Mouse (Mus musculus) lung, embryonic 15.5 days (tissue): ENCODE results near the gene Swsap1. TPM values are rescaled to one million over a fixed set of nuclear protein-coding genes. Genes with fewer than 3 reads are reported as not detected.

Experiments
- ATAC-seq: fragments of 200-750 bp; cut with Nextera tagmentation; 2 replicates; pipeline ENCODE4 v1.8.0; 2017; ENCODE audit warnings: moderate number of reproducible peaks, borderline replicate concordance; ENCODE audit not compliant: low FRiP score, low TSS enrichment; ENCODE audit errors: extremely low read depth
- H3K27ac ChIP-seq: fragments of 300-500 bp; sonication (generic); 2 replicates; pipeline ENCODE4 v1.5.1; 2015; ENCODE audit warnings: moderate library complexity, mild to moderate bottlenecking, inconsistent platforms
- H3K27me3 ChIP-seq: fragments of 300-500 bp; sonication (generic); 2 replicates; pipeline ENCODE4 v1.6.1; 2015; ENCODE audit warnings: inconsistent platforms
- H3K36me3 ChIP-seq: fragments of 300-500 bp; sonication (generic); 2 replicates; pipeline ENCODE4 v1.6.1; 2015; ENCODE audit warnings: inconsistent platforms
- H3K4me1 ChIP-seq: fragments of 300-500 bp; sonication (generic); 2 replicates; pipeline ENCODE4 v1.6.1; 2015; ENCODE audit warnings: inconsistent platforms
- H3K4me2 ChIP-seq: fragments of 300-500 bp; sonication (generic); 2 replicates; pipeline ENCODE4 v1.6.1; 2015; ENCODE audit warnings: inconsistent platforms, mild to moderate bottlenecking, moderate library complexity
- H3K4me3 ChIP-seq: fragments of 300-500 bp; sonication (generic); 2 replicates; pipeline ENCODE4 v1.5.1; 2015; ENCODE audit warnings: mild to moderate bottlenecking, inconsistent platforms
- H3K9ac ChIP-seq: fragments of 300-500 bp; sonication (generic); 2 replicates; pipeline ENCODE4 v1.6.1; 2015; ENCODE audit warnings: inconsistent platforms
- H3K9me3 ChIP-seq: fragments of 300-500 bp; sonication (generic); 2 replicates; pipeline ENCODE4 v1.6.1; 2016; ENCODE audit warnings: inconsistent platforms
- WGBS: fragments of 180-500 bp; shearing (Covaris S2); methylation state at CpG from one replicate; pipeline ENCODE4 v1.1.7; 2015; 5-methylcytosine and 5-hydroxymethylcytosine counted together
- polyA plus RNA-seq: library from polyadenylated mRNA; unstranded; fragments of >200 nt; fragmentation: Nextera tagmentation; extraction: Ambion mirVana; gene quantifications from 2 replicates; pipeline ENCODE4 v1.2.1, GENCODE M21; 2015

Gene Swsap1
- polyA plus RNA-seq: 6.5 and 6.7 TPM in 2 replicates

DNA sequence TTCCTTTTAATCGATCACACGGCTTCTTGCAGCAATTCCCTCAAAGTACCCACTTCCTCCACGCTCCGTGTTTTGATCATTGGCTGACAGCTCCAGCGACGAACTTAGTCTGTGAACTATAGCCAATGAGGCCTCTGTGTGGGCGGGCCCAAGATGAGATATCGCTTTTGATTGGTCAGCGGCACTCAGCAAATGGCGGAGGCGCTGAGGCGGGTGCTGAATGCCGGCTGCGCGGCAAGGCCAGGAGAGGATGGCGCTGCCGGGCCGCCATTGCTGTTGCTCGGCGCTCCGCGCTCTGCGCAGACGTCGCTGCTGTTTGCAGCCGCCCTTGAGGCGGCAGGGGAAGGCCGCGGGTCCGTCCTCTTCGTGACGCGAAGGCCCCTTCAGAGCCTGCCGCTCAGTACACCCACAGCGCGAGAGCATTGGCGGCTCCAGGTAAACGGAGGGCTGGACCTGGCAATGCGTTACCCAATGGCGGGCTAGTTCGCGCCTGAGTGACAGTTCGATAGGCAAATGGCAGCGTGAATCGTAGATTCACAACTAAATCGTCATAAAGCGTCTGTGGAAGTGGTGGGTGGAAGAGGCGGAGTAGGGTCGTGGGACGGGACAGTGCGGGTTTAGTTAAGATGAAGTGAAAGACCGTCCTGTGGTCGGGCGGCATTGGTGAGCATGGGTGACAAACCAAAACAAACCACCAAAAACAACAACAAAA lies at the start of gene Swsap1:
Gene Swsap1 (plus strand): TSS at position 186 of the 712 bp plus-strand sequence.
- H3K27me3 ChIP-seq: peaks cover 9% of the 10 kb centered on the region
- peak within 1 kb of the TSS; percentile 76 for H3K4me2 ChIP-seq
- H3K4me1 ChIP-seq: peaks cover 17% of the 10 kb centered on the region
- H3K9ac ChIP-seq: peak within 1 kb of the TSS; percentile 78
- WGBS: 2% methylated on average over 53 of the region's 54 CpGs
- peak within 1 kb of the TSS; percentile 95 for H3K27ac ChIP-seq
- ATAC-seq: peak; percentile 98
- no peaks in the 10 kb centered on the region for H3K9me3 ChIP-seq
- H3K36me3 ChIP-seq: no peaks in the 10 kb centered on the region
- peak within 1 kb of the TSS; percentile 73 for H3K4me3 ChIP-seq

DNA sequence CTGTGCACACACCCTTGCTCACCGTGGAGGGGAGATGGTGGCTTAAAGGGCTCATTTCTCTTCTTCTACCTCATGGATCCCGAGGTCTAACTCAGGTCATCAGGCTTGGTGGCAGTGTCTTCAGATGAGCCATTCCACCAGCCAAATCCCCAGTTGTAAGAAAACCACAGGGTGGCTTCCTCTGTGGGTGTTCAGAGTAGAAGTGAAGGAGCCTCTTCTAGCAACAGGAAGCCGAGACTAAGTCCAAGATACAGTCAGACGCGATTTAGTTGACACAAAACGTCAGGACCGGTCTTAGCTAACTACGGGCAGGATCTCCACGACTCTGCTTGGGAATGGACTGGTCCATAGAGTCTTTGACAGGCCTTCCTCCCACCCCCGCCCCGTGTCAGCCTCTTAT lies 47.3 kb upstream of the Swsap1 start:
- Histone ChIP-seq H3K9ac (no peak overlapping the region), H3K9me3 (no peaks in the 10 kb centered on the region), H3K27me3 (no peaks in the 10 kb centered on the region; the same call in 1 of the 2 replicates), H3K4me3 (no peak overlapping the region), H3K27ac (no peak overlapping the region), H3K4me1 (no peaks in the 10 kb centered on the region), H3K36me3 (no peaks in the 10 kb centered on the region), H3K4me2 (no peak overlapping the region)
- no peak for ATAC-seq
- WGBS: 70% methylated on average over 11 of the region's 11 CpGs

DNA sequence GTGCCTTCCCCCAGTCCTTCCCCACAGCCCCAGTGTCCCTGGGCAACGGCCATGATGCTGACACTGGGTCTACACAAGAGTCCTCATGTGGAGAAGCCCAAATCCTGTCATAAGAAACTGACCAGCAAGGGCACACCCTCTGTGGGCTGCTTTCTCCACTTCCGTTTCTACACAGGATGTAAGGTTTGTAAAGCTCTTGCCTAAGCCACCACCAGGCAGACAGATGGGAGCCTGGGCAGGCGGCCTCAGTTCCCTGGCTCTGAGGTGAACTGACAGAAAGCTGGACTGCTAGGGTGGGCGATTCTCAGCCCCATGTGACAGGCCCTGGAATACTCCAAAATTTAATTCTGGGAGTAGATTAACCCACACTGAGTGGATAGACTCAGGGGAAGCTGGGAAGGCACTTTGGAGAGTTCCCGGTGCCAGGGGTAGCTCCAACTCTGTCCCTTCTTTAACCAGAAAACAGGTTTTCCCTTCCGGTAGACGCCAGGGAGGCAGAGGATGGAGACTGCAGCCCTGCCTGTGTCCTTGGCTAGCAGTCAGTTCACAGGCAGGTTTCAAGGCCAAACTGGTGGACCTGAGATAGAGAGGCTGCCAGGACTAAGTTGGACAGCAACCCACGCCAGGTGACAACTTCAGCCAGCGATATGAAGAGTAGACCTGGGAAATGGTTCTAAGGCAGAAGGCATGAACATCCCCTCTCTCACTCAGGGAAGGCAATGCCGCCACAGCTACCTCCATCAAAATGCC lies 45.9 kb upstream of the Swsap1 start:
- no peaks in the 10 kb centered on the region for H3K27me3 ChIP-seq
- 67% methylated on average over 10 of the region's 10 CpGs for WGBS
- H3K27ac ChIP-seq: no peak overlapping the region
- no peaks in the 10 kb centered on the region for H3K4me1 ChIP-seq
- no peaks in the 10 kb centered on the region for H3K9me3 ChIP-seq
- H3K9ac ChIP-seq: no peak overlapping the region
- H3K4me2 ChIP-seq: no peak overlapping the region
- H3K4me3 ChIP-seq: no peak overlapping the region
- ATAC-seq: no peak; the same call in 1 of the 2 replicates
- H3K36me3 ChIP-seq: no peaks in the 10 kb centered on the region

DNA sequence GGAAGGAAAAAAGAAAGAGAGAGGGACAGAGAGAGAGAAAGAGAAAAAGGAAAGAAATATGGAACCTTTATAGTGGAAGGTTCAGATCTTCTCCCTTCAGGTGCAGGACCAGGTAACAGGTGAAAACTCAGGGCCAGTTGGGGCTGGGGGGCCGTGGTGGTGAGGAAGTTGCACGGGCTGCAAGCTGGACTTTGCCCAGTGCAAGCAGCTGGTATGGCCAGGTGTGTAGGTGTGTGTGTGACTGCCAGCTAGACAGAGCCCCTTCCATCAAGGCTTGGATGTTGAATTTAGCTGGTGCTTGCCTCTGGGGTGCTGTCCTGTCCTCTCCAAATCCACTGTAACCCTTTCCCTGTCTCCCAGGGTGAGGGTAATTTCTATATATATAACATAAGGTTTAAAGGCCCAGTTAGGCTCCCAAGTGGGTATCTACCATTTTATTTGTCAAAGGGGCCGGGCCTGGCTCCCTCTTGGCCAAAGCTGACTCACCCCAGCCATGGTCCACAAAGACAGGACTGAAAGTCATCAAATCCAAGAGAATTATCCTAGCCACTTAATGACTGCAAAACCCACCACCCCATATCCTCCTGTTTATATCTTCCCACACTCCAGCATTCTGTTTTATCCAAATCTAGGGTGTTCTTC lies 38.6 kb upstream of the Swsap1 start:
- Histone ChIP-seq H3K9me3 (no peaks in the 10 kb centered on the region), H3K27me3 (peaks cover 4% of the 10 kb centered on the region), H3K4me3 (peak overlapping the region; percentile 62), H3K27ac (no peak overlapping the region), H3K36me3 (no peaks in the 10 kb centered on the region), H3K9ac (no peak overlapping the region), H3K4me2 (peak overlapping the region; percentile 98), H3K4me1 (peaks cover 18% of the 10 kb centered on the region)
- WGBS: 57% methylated on average over 3 of the region's 3 CpGs
- no peak for ATAC-seq

DNA sequence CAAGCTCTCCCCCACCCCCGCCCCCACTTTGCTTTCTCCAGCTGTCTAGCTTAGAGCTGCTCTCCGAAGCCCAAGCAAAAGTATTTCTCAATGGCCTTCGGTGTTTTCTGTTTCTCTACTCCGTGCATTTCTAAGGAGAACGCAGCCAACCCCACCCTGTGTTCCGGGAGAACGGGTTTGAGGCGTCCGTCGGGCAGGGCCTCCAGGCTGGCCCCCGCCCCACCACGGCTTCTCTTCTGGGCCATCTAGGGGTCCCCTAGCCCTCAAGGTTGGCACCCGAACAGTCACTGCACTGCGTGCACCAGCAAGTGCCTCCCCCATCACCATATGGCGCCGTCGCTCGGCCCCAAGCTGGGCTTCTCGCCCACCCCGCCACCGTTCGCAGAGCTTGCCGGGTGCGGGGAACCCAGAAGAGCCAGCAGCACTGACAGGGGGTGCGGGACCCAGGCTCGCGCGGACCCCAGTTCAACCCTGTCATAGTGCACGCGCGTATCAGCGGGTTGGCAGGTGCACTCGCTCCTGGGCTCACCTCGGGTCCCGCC lies 38.0 kb upstream of the Swsap1 start:
- H3K27me3 ChIP-seq: peaks cover 4% of the 10 kb centered on the region
- peak overlapping the region; percentile 3; the same call in 1 of the 2 replicates for H3K27ac ChIP-seq
- no peaks in the 10 kb centered on the region for H3K36me3 ChIP-seq
- no peak for ATAC-seq
- peak overlapping the region; percentile 60 for H3K9ac ChIP-seq
- under 1% methylated on average over 35 of the region's 35 CpGs for WGBS
- peak overlapping the region; percentile 98 for H3K4me2 ChIP-seq
- peak overlapping the region; percentile 62 for H3K4me3 ChIP-seq
- no peaks in the 10 kb centered on the region for H3K9me3 ChIP-seq
- H3K4me1 ChIP-seq: peaks cover 18% of the 10 kb centered on the region

DNA sequence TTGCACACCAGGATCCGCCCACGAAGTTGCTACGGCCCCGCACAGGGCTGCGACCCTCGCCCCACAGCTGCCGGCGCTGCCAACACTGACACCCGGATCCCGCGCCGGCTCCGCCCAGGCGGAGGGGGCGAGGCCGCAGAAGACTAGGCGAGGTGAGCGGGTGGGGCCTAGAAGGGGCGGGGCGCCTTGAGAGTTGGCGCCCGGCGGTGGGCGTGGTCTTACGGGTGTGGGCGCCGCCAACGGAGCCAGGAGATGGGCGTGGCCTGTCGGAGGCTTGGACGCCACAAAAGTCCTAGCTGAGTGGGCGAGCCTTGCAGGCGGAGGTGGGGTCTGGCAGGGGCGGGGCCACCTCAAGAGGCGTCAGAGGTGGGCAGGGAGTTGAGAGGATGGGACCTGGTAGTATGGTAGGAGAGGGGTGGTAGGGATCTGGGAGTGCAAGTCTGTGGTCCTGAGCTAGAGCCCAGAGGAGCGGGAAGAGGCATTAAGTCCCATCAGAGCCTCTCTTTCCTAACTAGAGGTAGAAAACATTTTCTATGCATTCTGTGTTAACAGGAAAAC lies 37.4 kb upstream of the Swsap1 start, which contains the start of gene Rab3d:
Gene Rab3d (minus strand): TSS at position 158 of the 558 bp plus-strand sequence.
- peaks cover 4% of the 10 kb centered on the region for H3K27me3 ChIP-seq
- H3K9ac ChIP-seq: peak within 1 kb of the TSS; percentile 60
- ATAC-seq: peak; percentile 92
- under 1% methylated on average over 36 of the region's 36 CpGs for WGBS
- H3K36me3 ChIP-seq: no peaks in the 10 kb centered on the region
- H3K4me1 ChIP-seq: peaks cover 18% of the 10 kb centered on the region
- peak within 1 kb of the TSS; percentile 62 for H3K4me3 ChIP-seq
- peak within 1 kb of the TSS; percentile 98 for H3K4me2 ChIP-seq
- peak within 1 kb of the TSS; percentile 37 for H3K27ac ChIP-seq
- no peaks in the 10 kb centered on the region for H3K9me3 ChIP-seq

DNA sequence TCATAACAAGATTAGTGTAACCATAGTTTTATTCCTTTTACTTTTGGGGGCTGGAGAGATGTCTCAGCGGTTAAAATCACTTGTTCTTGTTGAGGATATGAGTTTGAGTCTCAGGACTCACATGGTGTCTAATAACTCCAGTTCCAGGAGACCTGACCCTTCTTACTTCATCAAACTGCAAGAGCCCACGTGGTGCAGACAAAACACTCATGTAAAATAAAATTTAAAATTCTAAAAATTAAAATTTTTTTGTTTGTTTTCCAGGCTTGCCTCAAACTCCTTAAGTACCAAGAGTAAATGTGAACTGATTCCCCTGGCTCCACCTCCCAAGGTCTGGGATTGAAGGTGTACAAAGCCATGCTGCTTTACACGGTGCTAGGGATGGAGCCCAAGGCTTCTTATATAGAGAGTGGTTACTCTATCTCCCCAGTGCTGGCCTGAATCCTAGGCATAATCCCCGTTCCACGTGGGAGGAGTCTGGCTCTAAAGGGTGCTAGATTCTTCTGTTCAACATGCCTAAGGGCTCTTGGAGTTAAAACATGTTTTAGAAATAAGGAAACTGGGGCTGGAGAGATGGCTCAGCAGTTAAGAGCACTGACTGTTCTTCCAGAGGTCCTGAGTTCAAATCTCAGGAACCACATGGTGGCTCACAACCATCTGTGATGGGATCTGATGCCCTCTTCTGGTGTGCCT lies 36.7 kb upstream of the Swsap1 start:
- H3K4me2 ChIP-seq: peak overlapping the region; percentile 98
- H3K36me3 ChIP-seq: no peaks in the 10 kb centered on the region
- ATAC-seq: no peak
- no peak overlapping the region for H3K9ac ChIP-seq
- 16% methylated on average over 5 of the region's 5 CpGs for WGBS
- H3K9me3 ChIP-seq: no peaks in the 10 kb centered on the region
- peak overlapping the region; percentile 37 for H3K27ac ChIP-seq
- H3K4me3 ChIP-seq: peak overlapping the region; percentile 62
- H3K27me3 ChIP-seq: peaks cover 4% of the 10 kb centered on the region
- peaks cover 23% of the 10 kb centered on the region for H3K4me1 ChIP-seq

DNA sequence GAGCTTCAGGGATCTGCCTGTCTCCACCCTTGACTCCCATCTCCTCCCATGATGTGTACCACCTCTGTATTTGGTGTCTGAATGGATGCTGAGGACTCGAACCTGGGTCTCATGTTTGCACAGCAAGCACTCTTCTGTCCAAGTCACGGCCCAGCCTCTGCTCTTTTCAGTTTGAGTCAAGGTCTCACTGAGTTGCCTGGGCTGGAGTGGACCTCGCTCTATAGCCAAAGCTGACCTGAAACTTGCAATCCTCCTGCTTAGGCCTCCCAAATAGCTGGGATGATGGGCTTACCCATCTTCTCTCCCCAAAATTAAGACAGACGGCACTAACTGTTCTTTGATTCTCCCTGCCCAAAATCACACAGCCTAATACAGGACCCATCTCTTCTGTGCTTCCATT lies 32.5 kb upstream of the Swsap1 start:
- Histone ChIP-seq H3K9ac (no peak overlapping the region), H3K27me3 (no peaks in the 10 kb centered on the region), H3K9me3 (no peaks in the 10 kb centered on the region), H3K4me3 (no peak overlapping the region), H3K4me2 (no peak overlapping the region), H3K4me1 (peaks cover 33% of the 10 kb centered on the region), H3K36me3 (0 out of 2 replicates have a peak, but pooled peaks cover 4% of the 10 kb centered on the region), H3K27ac (no peak overlapping the region; the same call in 1 of the 2 replicates)
- no peak for ATAC-seq
- WGBS: 79% methylated on average over 4 of the region's 4 CpGs

DNA sequence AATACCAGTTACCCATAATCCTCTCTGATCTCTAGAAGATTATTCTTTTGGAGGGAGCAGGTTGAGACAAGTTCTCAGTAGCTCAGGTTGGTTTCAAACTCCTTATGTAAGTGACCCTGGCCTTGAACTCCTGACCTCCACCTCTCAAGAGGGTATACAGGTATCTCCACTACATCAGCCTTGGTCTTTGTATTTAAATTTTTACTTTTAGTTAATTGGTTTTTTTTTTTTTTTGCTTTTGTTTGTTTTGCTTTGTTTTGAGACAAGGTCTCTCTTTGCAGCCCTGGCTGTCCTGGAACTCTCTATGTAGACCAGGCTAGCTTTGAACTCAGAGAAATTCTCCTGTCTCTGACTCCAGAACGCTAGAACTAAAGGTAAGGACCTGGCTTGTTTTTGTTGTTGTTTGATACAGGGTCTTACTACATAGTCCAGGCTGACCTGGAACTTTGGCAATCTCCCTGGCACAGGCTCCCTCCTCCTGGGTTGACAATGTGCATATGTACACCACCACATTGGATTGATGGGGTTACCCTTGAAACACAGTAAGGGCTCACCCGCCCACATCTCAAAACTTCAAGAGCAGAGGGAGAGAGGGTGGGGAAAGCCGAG lies 32.0 kb upstream of the Swsap1 start:
- no peaks in the 10 kb centered on the region for H3K27me3 ChIP-seq
- H3K36me3 ChIP-seq: 0 out of 2 replicates have a peak, but pooled peaks cover 4% of the 10 kb centered on the region
- H3K9me3 ChIP-seq: no peaks in the 10 kb centered on the region
- no peak; the same call in 1 of the 2 replicates for ATAC-seq
- no peak overlapping the region for H3K9ac ChIP-seq
- H3K27ac ChIP-seq: peak overlapping the region; percentile 80
- H3K4me1 ChIP-seq: peaks cover 28% of the 10 kb centered on the region
- no peak overlapping the region for H3K4me2 ChIP-seq
- H3K4me3 ChIP-seq: no peak overlapping the region
- WGBS: 16% methylated on average over 3 of the region's 3 CpGs

DNA sequence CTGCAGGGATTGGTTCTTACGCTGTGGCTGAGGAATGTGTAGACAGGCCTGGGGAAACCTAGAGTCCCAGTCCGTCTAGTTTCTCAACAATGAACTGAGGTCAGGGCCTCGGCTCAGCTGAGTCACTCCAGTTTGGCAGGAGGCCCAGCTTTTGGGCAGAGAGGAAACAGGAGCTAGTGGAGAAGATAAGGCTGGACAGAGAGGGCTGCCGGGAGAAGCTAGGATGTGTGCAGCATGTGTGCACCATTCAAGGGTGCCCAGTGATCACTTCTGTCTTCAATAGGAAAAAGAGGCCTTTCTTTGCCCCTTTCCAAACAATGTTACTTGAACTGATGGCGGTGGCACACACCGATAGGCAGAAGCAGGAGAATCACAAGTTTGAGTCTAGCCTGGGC lies 31.5 kb upstream of the Swsap1 start:
- Histone ChIP-seq H3K4me2 (no peak overlapping the region), H3K9ac (no peak overlapping the region), H3K27ac (peak overlapping the region; percentile 80), H3K4me3 (no peak overlapping the region), H3K4me1 (peaks cover 23% of the 10 kb centered on the region), H3K9me3 (no peaks in the 10 kb centered on the region), H3K36me3 (0 out of 2 replicates have a peak, but pooled peaks cover 4% of the 10 kb centered on the region), H3K27me3 (no peaks in the 10 kb centered on the region)
- 23% methylated on average over 6 of the region's 6 CpGs for WGBS
- peak; percentile 83 for ATAC-seq
